Mouse (Mus musculus): ENCODE measurements at regions not wholly inside any gene's neighbourhood (a gene's known extent, or its start where the extent isn't known, plus 50 kb on each side); places are given as distances from the start of the nearest gene placed in this dataset.

DNA sequence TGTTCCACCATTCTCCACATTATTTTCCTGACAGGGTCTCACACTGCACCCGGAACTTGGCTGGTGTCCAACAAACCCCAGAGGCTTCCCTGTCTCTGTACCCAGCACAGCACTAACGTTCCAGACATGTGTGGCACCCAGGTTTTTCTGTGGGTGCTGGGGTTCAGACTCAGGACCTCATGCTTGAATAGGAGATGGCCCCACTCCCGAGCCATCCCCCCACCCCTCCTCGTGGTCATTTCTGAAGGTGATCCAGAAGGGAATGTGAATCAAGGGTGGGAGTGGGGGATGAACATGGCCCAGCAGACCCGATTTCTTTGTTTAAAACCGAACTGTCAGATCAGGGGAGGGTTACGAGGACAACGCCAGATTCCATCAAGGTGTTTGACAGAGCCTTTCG is 245.6 kb downstream of the Tbc1d1 start:
- DNase-seq, result no peak

DNA sequence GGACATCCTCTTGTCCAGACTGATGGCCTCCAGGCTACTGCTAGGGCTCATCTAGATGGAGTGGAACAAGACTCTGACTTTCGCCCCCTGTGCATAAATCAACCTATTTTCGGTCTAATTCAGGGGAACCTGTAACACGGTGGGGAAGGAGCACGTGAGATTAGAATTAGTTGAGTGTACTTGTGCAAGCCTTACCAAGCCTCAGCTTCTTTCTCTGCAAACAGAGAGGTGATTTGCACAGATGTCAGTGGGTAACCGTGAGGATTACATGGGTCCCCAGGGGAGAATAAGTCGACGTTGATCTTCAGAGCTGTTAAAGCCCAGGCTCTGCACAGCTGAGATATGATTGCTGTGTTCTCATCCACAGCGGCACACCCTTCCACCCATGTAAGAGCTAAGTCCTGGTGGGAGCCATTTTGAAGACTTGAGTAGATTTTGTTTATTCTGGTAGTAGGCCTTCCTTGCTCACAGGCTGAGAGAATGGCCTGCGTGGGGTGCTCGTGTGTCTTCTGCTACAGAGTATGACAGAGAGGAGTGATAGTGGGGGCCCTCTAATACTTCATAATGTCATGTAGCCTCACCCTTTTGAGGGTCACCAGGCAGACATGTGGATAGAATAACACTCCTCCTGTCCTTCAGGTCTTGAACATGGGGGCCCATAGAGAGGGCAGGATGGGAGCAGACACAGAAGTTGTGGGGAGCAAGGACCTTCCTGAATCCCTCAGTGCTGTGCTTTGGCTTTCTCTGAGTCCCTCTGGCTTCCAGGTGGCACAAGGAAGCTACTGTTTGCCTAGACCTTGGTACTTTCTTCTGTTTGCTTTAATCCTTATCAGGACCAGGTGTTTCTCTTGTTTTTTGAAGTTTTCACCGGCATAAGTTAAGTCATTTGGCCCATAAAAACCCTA is 247.2 kb downstream of the Tbc1d1 start:
- DNase-seq, result no peak

DNA sequence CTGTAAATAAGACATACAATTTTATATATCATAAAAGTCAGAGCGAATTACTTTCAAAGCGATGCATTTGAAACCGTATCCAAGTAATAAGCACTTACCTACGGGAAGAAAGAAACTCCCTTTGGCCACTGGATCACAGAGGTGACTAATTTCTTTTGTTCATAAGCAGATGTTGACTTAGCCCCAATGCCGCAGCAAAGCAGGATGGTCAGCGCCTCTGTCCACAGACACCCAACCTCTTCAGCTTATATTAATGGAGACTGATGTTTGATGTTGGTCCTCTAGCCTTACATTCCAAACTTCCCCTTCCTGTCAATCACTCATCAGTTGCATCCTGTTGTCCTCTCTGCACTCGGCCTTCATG is 247.9 kb downstream of the Tbc1d1 start:
- no peak for DNase-seq

DNA sequence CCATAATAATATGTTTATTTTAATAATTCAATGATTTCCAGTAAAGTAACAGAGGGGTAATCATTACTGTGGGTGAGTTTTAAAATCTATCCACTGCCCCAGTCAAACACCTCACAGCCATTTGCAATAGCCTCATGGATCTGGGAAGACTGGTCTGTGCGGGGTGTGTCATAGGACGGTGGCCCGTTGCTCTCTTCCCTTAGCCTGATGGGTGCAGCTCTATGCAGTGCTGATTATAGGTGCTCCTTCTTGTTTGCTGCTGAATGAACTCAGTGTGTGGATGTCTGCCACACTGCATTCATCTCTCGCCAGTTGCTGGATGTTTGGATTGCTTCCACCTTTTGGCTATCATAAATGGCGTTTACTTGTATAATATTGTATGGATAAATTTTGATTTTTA is 248.4 kb downstream of the Tbc1d1 start:
- DNase-seq, result no peak

DNA sequence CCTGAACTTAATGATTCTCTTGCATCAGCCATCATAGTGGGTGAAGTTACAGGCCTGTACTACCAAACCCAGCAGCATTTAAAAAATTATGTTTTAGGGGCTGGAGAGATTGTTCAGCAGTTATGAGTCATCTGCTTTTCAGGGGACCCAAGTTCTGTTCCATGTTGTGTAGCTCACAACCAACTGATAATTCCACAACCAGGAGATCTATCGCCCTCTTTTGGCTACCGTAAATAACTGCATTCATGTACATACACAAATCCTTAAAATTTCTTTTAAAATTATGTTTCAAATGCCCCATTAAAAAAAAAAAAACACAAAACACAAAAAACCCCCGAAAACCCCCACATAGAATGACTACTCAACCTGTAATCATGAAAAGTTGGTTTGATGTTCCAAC is 252.8 kb downstream of the Tbc1d1 start:
- no peak for DNase-seq

DNA sequence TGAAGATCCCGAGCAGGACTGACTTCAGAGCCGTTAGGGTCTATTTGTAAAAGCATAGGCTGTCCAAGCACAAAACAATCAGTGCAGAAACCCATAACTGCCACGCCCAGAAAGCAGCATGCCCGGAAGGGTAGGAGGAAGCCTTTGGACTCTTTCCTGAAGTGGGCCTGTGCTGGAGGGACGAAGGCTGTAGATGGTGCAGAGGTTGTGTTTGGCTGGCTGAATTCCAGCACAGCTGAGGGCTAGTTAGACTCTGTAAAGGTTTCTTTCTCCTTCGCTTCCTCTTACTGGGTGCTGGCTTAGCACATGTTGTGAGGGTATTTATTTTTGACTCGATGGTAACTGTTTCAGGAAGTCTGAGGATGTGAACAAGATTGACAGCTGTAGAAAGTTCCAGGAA is 254.5 kb downstream of the Tbc1d1 start:
- DNase-seq, result no peak

DNA sequence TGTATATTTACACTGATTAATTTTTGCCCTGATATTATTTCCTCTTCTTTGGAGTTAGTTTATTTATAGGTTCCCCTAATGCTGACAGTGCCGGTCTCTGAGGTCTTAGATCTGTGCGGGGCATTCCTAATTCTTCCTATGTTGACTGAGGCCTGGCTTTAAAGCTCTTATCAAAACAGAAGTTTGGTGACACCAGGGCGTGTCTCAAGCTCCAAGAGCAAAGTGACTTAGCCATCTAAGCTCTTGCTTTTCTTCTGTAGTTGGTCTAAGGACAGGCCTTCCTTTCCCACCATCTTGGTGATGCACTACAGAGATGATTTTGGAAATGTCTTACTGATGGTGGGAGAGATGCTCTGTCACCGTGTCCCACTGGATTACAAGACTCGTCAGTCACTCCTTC is 258.4 kb downstream of the Tbc1d1 start:
- no peak for DNase-seq

DNA sequence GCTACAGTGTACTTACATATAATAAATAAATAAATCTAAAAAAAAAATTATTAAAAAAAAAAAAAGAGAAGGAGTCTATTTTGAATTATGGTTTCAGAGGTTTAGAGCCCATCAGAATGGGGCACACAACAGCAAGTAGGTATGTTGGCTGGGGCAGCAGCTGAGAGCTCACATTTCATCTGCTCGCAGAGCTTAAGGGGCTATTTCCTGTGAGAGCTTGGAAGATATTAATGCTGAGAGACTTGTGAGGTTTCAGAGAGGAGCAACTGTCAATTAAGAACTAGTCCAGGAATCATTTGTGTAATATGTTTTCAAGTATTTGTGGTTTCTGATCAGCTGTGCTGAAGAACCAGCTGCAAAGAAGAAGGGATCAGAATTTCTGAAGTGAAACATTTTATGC is 263.3 kb downstream of the Tbc1d1 start:
- no peak for DNase-seq

DNA sequence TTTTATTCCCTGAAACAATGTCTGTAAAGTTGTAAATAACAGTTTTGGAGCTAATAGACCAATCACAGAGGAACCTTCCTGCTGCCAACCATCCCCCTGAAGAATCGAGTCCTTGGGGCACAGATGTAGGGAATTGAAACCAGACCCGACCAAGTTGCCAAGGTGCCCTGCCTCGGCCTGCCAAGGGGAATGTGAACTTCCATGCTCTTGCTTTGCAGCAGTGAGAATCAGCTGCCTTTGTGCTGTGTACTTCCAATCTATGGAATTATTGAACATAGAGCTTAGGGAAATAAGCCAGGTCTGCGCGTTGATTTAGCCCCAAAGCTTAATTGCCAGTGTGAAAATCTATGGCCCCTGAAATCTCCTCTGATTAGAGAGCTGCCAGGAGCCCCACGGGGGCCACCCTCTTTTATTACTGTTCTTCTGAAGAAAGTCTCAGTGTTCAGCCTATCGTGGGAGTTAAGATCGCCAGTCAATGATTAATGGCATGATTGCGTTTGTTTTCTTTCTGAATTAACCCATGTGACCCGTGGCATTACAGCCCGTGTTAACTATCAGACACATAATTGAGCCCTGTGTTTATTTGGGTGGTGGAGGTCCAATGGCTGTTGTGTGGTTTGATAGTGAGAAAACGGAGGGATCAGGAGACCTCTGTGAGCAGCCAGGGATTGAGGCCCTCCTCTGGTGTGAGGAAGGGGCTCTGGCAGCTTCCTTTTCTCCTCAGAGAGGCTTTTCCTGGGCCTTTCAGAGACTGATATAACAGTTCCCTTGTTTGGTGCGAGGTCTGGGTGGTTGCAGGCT is 266.9 kb downstream of the Tbc1d1 start:
- no peak for DNase-seq

DNA sequence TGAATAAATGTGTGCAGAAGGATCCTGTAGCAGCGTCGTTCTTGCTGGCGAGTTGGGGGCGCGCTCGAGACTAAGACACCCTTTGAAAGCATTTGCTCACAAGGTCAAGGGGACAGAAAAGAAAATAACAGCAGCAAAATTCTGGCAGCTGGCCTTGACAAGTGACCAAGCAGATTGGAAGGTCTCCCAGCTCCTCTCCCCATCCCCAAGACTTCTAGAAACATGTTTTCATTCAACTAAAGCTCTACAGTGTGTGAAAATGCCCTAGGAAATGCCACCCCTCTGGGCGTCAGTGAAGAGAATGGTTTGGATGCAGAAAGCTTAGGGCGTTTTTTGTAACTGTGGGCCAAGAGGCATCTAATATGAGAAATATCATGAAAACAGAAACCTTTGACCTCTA is 272.7 kb downstream of the Tbc1d1 start:
- DNase-seq, result no peak

DNA sequence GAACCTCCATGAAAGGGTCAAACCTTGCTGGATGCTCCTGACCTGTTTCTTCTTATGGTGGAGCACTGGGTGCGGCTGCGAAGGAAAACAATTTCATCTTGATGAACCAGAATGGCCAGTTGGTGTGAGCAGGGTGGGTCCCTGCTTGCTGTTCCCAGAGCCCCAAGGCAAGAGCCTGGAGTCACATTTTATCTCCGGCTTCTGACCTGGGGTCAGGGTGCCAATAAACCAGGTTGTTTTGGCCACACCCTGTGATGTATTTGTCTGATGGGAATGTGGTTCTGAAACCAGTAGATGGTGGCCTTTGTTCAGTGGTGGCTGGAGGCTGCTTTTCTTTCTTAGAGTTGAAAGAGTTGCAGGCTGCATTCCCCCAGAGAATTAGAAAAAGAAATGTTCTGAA is 274.4 kb downstream of the Tbc1d1 start:
- DNase-seq, result no peak

DNA sequence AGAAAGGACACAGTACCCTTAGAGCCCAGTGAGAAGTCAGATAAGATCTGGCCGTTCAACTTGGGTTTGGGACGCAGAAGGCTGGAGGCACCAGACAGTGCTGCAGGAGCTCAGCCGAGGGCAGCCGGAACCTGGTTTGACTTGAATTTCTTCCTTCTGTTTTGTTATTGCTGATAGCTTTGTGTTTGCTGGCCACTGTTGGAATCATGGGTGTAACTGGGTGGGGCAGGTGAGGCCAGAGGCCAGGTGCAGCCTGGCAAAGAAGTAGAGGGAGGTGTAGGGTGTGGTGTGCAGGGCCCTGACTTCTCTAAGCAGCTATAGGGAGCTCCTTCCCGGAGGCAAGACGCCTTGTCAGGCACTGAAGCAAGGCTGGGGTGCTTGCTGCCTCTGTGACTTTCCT is 275.5 kb downstream of the Tbc1d1 start:
- DNase-seq, result no peak

DNA sequence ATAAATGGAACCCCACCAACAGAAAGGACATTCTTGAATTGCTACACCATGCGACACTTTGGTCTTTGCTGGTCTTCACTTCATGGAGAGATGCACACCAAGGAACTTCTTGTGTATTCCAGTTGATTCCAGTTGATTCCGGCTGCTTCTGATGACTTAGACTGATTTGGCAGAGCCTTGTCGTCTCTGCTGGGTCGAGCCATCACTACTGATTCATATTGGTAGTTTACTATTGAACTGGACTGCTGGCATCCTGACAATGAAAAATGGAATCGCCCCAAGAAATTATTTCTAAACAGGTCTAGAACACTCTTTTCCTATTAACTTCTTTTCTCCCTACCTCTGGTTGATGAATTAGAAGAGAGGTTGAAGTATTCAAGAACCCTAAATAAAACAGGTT is 277.7 kb downstream of the Tbc1d1 start:
- DNase-seq, result no peak

DNA sequence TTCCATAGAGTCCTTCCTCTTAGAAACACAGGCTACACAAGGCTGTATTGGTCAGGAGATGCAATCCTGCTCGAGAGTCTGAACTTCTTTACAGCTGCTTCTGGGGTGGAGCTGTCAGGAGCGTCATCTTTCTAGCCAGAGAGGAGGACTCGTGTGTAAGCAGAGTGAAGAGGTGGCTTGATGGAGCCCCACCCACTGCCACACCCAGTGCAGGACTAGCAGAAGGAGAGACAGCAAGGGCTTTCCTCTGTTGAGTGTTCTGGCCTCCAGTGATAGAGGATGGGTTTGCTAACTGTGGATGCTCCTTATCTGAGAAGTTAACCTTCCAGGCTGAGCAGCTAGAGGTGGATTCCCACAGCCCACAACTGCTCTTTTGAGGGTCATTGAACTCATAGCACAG is 279.4 kb downstream of the Tbc1d1 start:
- no peak for DNase-seq

DNA sequence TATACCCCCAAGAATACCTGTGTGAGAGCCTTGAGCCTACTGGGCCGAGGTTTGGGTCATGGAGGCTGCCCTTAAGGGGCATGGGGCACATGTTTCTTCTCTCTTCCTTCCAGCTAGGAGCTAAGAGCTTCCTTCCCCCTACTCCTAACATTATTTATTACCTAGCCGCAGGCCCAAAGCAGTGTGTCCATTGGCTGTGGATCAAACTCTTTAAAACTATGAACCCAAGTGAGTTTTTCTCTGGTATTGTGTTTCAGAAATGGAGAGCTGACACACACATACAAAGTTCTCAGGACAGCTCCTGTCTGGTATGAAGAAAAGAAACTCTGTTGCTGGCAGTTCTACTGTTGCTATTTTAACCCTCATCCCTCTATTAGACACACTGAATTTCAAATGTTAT is 279.9 kb downstream of the Tbc1d1 start:
- DNase-seq, result no peak

DNA sequence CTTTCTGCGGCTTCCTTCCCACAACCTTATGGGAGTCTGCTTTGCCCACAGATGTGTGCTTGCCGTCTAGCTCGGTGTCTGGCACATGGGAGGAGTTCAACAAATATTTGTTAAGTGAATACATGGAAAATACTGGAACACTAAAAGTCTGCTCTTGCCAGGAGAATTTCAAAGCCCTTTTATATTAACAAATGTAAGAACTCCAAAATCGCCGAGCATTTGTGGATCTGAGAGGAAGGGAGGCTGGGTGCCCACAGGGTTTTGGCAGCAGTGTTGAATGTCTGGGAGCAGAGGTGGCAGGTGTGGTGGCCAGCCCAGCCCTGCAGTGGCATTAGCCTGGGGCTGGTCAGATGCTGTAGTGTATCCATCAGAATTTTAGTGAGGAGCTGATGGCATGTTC is 281.6 kb downstream of the Tbc1d1 start:
- no peak for DNase-seq

DNA sequence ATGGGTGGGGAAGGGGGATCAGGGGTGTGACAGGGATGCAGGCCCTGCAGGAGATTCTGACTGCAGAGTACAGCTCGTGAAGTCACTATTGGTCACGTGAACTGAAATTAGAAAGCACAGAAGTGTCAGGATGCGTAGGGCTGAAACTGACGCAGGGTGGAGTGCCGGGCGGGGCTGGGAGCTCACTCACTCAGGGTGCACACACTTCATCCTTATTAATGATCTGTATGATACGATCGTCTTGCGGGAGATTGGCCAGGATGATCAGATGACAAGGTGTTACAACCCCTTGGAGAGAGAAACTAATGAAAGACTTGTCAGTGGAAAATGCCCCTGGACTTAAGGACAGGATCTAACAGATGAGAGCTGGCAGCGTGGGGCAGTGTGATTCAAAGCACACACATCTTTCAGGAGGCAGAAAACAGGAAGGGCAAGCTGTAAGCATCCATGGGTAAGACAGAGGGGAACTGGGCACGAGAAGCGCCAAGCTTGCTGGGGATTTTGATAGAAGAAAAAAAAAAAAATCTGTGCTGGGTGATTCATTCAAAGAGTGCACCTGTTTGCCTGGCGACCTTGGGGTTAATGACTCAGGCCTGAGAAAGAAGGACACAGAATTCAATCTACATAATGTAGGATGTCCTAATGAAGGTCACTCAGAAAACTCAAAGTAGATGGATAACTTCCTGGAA is 282.5 kb downstream of the Tbc1d1 start:
- DNase-seq, result no peak

DNA sequence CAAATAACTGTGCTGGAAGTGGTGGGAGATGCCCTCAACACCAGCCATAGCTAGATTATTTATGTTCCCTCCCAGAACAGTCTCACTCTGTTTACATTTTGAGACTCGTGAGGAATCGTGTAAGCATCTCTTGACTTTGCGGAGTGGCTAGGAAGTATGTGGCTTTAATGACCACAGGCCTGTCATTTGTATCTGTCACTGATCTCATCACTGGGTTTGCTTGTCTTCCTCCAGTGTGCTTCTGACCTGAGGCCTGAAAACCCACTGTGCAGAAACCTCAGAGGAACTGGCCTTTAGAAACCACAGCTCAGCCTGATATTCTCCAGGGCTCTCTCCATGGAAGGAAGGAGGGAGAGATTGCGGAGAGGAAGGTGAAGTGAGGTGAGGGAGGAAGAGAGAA is 291.7 kb downstream of the Tbc1d1 start:
- no peak for DNase-seq

DNA sequence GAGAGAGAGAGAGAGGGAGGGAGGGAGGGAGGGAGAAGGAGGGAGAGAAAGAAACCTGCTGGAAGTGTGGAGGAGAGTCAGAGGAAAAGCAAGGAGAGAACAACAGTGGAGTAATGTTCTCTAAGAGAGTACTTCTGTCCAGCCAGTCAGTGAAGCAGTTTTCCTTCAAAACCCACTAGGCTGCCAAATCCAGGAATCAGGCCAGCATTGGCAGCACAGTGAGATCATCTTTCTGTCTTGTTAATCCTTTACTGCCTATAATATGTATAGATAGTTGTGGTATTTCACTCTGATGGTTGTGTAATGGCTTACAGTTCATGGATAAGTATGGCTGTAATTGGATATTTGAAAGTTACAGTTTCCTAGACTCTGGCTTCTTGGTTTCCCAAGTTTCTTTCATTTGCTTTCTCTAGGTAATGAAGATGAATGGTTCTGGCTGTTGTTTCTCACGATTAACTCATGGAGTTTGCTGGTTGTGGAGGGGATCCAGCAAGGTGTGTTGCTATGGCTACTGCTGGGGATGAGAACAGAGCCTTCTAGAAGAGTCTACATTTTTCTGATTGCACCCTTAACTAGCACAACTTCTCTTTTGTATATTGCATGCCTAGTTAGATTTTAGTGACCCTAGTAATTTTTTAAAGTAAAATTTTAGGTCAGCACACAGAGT is 296.7 kb downstream of the Tbc1d1 start:
- no peak for DNase-seq

DNA sequence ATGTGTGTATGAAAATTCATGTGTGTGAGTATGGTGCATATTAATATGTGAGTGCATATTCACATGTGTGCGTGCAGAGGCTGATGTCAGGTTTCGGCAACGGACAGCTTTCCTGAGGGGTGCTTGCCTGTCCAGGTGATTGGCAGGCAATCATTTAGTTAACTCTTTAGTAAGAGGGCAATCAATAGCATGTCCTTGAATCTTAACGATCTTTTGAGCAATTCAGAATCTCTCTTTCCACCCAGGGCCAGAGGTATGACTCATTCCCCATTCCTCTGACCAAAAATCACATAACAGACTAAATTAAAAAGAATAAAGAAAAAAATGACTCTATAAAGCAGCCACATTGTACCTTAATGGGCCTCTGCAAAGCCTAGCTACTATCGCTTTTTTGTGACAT is 303.7 kb downstream of the Tbc1d1 start:
- DNase-seq, result no peak

DNA sequence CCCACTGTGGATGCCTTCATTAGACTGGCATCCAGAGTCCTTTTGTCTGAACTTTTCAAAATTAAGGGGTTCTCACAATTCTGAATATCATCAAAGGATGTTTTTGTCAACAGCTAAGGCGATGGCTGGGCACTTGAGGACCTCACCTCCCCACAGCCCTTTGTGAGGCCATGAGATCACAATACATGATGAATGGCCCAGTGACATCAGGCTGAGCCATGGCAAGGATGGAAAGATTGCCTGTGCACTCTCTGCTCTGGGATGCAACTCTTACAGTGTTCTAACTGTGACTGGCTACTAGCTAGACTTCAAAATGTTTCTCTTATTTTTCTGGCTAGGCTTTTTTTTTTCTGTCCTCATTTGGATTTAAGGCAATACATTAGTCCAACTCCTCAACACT is 304.8 kb downstream of the Tbc1d1 start:
- DNase-seq, result no peak

DNA sequence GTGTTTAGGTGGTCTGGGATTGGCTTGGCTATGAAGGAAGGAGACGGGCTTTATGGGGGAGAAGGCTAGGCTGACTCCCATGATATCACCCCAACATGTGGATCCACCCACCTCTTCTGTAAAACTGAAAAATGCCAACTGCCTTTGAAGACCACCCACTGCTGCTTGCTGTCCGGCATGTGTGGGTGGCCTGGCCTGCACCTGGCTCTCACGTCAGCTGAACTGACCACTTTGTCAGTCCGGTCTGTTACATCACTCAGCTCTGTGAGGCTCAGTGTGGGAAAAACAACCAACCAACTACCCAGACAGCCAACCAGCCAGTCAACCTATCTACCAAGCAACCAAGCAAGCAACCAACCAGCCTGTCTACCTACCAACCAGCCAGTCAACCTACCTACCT is 305.5 kb downstream of the Tbc1d1 start:
- DNase-seq, result no peak

DNA sequence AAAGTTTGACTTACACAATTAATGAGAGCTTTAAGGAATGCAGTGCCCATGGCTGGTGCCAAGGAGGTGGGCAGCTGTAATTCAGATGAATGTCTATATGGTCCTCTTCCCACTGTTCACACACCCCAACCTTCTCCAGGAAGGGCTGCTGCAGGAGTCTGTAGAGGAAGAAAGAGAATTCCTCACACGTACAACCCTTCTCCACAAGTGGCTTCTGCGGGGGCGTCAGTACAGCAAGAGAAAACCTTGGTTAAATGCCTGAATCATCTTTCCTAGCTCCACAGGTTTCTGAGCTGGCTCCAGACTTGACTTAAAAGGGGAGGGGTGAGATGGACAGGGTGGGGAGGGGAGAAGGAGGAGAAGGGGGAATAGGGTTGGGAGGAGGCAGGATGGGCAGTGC is 306.3 kb downstream of the Tbc1d1 start:
- no peak for DNase-seq
